Mouse (Mus musculus) cerebellum, adult 9-10 months (tissue): Measurements from ENCODE around the gene Atp6v0d1.
"Not testable (repeated sequence)": the region's sequence is repeated elsewhere in the genome, so short reads cannot be mapped to it uniquely, and the experiment has no call there.

ENCODE experiments used
- DNase-seq: peaks from one replicate; pipeline ENCODE4 v3.0.0; 2022

Gene Atp6v0d1

GRCm38 (mm10) chr8:105565952-105566702 is at the start of gene Atp6v0d1:
Gene Atp6v0d1, minus strand, starts transcription at chr8:105566047.
- DNase-seq = peak; percentile 100

DNA sequence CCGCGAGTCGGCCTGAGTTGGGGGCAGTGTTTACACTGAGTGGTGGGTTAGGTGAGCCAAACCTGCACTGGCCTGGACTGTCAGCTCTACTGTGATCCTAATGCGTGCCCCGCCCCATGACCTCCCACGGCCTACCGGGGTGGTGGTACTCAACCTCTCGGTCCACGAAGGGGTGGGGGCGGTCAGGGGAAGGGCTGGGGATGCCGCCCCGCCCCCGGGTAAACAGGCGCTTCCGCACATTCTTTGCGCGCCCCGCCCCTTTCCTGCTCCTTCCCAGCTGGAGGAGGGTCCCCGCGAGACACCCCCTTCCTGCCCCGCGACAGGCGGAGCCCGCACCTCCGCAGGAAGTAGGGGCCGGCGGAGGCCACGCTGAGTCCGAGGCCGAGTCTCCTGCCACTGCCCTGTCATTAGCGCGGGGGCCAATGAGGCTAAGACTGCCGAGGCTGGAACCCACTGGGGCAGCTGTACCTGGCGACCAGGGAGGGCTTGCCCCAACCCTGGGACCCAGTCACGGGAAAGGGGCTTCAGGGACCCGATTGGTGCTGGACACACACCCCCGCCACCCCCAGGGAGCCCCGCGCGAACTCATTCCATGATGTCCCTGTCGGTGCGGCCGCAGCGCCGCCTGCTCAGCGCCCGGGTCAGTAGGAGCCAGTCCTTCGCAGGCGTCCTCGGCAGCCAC is 48.1 kb upstream of the Atp6v0d1 start:
- no peak for DNase-seq

DNA sequence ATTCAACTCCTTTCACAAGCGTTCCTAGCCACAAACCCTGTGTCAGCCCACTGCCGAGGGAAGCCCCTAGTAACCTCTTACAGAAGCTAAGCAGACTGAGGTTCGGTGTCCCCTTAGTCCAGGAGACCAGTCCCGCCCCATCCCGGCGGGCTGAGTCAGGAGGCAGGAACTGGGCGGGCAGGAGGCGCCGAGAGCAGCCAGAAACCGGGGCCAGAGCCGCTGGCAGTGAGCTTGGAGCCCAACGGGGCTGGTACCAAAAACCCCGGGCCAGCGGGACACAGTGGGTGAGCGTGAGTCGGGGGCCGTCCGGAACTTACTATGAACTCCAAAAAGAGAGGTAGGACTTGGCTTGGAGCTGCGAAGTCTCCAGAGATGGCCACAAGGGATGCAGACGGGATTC is 47.2 kb upstream of the Atp6v0d1 start:
- DNase-seq = no peak

- DNase-seq = no peak
Observed at GRCm38 (mm10) chr8:105611836-105612235, 46.0 kb upstream of the Atp6v0d1 start.

- DNase-seq = no peak
Observed at GRCm38 (mm10) chr8:105609771-105610170, 43.9 kb upstream of the Atp6v0d1 start.

GRCm38 (mm10) chr8:105609355-105609754 is 43.5 kb upstream of the Atp6v0d1 start:
- DNase-seq = no peak

GRCm38 (mm10) chr8:105607684-105608083 is 41.8 kb upstream of the Atp6v0d1 start:
- DNase-seq = peak; percentile 59

DNA sequence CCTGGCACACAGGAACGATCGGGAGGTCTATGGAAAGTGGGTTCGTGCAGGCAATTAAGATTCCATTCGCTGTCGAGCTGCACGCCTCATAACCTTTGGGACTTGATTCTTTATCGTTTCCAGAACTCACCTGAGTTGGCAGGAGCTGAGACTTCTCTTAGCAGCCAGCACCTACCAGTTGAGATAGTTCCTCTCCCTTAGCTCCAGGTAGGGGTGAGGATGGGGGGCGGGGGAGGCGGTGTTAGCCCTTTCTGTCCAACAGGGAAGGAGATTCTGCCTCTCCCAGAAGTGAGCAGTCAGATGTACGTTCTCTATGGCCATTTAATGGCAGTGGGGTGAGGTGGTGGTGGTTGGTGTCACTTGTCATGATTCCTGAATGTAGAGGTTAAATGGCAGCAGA is 41.2 kb upstream of the Atp6v0d1 start:
- peak; percentile 30 for DNase-seq

- DNase-seq = peak; percentile 81
Observed at GRCm38 (mm10) chr8:105606189-105607023, 40.6 kb upstream of the Atp6v0d1 start.

DNA sequence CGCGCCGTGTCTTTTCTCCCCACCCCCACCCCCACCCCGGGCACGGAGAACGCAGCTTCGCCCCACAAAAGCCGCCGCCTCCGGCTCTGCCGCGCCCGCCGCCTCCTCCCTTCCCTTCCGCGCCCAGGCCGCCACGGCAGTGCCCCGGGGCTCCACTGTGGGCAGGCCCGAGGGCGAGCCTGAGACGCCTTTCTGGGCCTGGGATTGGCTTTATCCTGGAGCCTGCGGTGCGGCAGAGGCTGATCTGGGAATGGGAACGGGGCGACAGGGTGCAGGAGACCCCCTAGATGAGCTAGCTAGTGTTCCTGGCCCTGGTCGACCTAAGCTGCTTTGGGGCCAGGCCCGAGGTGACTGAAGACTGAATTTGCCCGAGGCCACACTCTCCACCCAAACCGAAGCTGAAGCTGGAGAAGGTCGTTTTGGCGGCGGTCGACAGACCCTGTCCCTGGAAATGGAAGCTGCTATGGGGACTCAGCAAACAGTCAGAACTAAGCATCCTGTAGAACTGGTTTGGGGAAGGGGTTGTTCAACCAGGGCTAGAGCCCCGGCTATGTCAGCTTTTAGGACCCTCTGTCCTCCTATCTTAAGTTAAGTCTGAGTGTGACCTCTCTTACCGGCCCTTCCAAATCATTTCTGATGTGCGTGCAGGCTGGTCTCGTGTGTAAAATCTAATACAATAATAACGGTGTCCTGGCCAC is 39.8 kb upstream of the Atp6v0d1 start:
- peak; percentile 41 for DNase-seq

DNA sequence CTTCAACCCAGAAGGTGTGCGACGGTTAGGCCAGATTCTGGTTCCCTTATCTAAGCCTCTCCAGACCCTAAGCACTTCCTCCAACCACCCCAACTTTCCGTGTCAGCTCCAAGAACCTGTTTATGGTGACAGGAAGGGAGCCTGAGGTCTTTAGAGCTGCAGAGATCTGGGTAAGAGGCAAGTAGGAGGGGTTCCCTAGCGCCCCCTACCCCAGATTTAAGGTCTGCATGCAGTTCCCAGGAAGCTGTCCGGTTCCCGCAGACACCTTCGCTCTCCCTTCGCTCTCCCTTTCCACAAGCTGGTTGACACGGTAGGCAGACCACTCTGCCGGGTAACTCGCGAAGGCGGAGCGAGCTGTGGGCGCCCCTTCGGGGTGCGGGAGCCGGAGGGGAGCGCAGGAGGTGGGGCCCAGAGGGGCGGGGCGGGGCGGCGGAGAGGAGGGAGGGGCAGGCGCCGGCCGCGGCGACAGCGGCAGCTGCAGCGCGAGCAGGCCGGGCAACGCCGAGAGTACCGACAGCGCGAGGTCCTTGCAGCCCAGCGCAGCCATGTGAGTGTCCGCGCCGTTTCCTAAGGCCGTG is 39.0 kb upstream of the Atp6v0d1 start, which contains the start of gene Ripor1:
Gene Ripor1 (plus strand): TSS at position 452 of the 578 bp plus-strand sequence.
- peak; percentile 76 for DNase-seq

DNA sequence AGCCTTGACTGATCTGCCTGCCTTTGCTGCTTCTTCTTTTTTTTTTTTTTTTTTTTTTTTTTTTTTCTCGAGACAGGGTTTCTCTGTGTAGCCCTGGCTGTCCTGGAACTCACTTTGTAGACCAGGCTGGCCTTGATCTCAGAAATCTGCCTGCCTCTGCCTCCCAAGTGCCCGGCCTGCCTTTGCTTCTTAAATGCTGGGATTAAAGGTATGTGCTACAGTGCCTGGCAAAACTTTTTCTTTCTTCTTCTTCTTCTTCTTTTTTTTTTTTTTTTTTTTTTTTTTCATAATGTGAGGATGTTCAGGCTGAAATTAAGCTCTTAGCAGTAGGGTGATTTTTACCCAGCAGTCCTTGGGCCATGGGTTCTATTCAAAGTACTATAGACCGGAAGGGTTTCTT is 36.7 kb upstream of the Atp6v0d1 start:
- not testable (repeated sequence) for DNase-seq

DNA sequence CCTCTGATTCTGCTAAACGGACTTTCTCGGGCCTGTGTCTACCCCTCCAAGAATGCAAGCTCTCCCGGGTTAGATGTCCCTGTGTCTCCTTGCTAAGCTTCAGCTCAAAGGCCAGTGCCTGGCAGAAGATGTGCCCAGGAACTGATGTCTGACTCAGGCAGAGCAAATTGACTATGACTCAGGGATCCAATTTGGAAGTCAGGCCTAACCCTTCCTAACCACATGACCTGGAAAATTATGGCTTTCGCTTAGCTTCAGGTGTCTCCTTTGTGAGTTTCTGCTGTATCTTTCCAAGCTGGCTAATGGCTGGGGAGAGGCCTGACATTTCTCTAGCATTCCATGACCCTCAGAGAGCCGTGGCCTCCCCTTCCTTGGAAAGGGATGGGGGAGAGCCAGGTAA is 35.5 kb upstream of the Atp6v0d1 start:
- no peak for DNase-seq

DNA sequence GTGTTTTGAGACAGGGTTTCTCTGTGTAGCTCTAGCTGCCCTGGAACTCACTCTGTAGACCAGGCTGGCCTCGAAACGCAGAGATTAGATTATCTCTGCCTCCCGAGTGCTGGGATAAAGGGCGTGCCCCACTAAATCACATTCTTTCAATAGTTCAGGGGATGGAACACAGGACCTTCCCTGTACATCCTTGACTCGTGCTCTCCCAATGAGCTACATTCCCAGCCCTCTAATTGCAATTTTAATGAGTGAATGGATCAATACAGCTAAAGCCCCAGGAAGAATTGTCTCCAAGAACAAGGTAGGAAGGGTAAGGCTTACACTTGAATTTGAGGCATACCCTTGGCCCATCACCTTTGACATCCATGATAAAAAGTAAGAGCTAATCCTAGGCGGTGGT is 32.9 kb upstream of the Atp6v0d1 start:
- no peak for DNase-seq

- DNase-seq = peak; percentile 65
Observed at GRCm38 (mm10) chr8:105596362-105597034, 30.7 kb upstream of the Atp6v0d1 start.

DNA sequence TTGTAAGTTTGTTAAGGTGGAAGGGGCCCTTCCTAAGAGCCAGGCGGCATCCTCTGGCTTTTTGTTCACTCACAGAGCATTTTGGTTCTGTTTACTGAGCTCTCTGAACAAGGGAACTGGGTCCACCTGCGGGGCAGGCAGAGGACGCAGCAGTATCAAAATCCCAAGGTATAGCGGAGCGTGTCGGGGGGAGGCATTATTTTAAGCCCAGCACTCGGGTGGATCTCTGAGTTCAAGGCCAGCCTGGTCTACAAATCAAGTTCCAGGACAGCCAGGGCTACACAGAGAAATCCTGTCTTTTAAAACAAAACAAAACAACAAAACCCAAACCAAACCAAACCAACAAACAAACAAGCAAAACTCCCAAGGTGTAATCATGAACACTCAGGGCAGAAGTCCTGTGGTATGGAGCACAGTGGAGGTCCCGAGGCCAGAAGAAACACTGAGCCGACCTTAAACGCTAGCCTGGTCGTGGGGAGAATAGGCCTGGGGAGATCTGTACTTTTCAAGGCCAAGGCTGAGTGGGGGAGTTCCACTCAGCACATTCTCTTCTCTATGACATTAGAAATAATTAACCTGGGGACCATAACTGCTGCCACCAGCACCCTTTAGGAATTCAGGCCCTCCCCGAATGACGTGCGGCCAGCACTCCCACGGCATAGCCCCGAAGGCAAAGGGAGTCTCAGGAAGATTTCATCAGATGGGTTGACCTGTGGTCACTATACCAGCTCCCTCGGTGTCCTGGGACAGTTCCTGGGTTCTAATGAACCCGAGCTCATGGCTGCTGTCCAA is 28.8 kb upstream of the Atp6v0d1 start:
- DNase-seq = no peak

DNA sequence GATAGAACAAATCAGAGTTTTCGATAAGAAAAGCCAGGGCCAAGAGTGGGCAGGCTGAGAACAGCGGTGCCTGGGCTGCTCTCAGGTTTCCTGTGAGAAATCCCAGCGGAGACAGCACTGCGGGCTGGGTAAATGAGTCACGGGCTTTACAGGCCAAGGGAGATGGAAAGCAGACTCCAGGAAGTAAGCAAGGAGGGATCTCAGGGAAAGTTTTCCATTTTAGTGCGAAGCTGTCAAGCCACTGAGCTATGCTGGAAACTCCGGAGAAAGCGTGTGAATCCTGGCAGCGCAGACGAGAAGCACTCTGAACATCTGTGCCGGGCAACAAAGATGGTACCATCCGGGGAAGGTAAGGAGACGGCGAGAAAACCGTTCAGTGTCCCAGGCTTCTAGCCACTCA is 28.0 kb upstream of the Atp6v0d1 start:
- DNase-seq = no peak

GRCm38 (mm10) chr8:105592431-105592830 is 26.6 kb upstream of the Atp6v0d1 start:
- no peak for DNase-seq

DNA sequence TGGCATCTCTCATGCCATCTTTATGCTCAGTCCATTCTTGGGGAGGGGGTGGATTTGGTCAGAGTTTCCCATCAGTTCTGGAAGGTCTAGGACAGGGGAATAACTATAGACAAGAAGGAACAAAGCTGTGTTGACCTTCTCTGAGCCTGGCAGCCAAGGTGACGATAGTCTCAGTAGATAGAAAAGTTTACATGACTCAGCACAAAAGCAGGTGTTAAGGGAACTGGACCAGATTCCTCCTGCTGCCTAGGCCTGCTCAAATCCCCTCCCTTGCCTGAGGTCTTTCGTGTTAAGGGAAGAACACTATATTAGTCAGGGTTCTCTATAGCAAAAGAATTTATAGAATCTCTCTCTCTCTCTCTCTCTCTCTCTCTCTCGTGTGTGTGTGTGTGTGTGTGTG is 13.9 kb upstream of the Atp6v0d1 start:
- no peak for DNase-seq

- DNase-seq = peak; percentile 38
Observed at GRCm38 (mm10) chr8:105575538-105575937, 9.7 kb upstream of the Atp6v0d1 start.

DNA sequence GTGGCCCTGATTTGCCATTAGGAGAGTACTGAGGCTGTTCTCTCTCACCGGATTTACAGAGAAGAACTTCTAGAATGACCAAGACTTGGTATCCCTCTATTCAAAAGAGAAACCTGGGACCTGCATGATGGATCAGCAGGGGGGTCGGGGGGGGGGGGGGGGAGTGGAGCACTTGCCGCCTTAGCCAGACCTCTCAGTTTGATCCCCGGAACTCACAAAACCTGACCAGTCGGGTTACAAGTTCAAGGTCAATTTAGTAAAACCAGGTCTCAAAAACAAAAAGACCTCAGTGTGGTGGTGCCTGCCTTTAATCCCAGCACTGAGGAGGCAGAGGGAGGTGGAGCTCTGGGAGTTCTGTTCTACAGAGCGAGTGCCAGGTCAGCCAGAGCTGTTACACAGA is 8.9 kb upstream of the Atp6v0d1 start:
- DNase-seq = no peak
